Mouse (Mus musculus) testis, adult 2 months (tissue): ENCODE data around the gene Apod. TPM values are rescaled to one million over a fixed set of nuclear protein-coding genes. Genes with fewer than 3 reads are reported as not detected.

ENCODE experiments used
- H3K27ac ChIP-seq: fragments of 200-500 bp; 2 replicates; pipeline ENCODE4 v1.5.1; 2012; ENCODE audit warnings: low read depth, low read length; ENCODE audit not compliant: control insufficient read depth, insufficient read depth
- H3K27me3 ChIP-seq: fragments of 200-500 bp; 2 replicates; pipeline ENCODE4 v1.6.1; 2012; ENCODE audit warnings: mild to moderate bottlenecking, low read length, moderate library complexity; ENCODE audit not compliant: control insufficient read depth, insufficient read depth
- H3K36me3 ChIP-seq: fragments of 200-500 bp; 2 replicates; pipeline ENCODE4 v1.6.1; 2012; ENCODE audit warnings: mild to moderate bottlenecking, low read length; ENCODE audit not compliant: control insufficient read depth, insufficient read depth
- H3K4me1 ChIP-seq: fragments of 200-500 bp; 2 replicates; pipeline ENCODE4 v1.6.1; 2012; ENCODE audit warnings: low read length; ENCODE audit not compliant: control insufficient read depth, insufficient read depth
- H3K4me3 ChIP-seq: fragments of 200-500 bp; 2 replicates; pipeline ENCODE4 v1.5.1; 2012; ENCODE audit warnings: low read depth, mild to moderate bottlenecking, low read length, moderate library complexity, mixed read lengths; ENCODE audit not compliant: control insufficient read depth
- CTCF ChIP-seq: fragments of 200-500 bp; IDR thresholded peaks from 2 replicates; pipeline ENCODE4 v1.5.1; 2012; ENCODE audit warnings: low read depth, mild to moderate bottlenecking, inconsistent platforms, low read length, moderate library complexity; ENCODE audit not compliant: control insufficient read depth, insufficient read depth, insufficient replicate concordance
- POLR2A ChIP-seq: fragments of 200-500 bp; IDR thresholded peaks from 2 replicates; pipeline ENCODE4 v1.6.1; 2012; ENCODE audit warnings: low read depth, mild to moderate bottlenecking, inconsistent platforms, low read length, moderate library complexity; ENCODE audit not compliant: control insufficient read depth
- polyA plus RNA-seq: library from polyadenylated mRNA; depleted of rRNA; stranded (reverse); fragments of >200 nt; gene quantifications from 2 replicates; pipeline ENCODE4 v1.2.3, GENCODE M21; 2012

Gene Apod
- polyA plus RNA-seq, 1 experiment, result 0.46 TPM

- Histone ChIP-seq H3K4me3 (no peak overlapping the region), H3K36me3 (no peaks in the 10 kb centered on the region), H3K27me3 (no peaks in the 10 kb centered on the region), H3K4me1 (peaks cover 7% of the 10 kb centered on the region), H3K27ac (no peak overlapping the region)
- no peak for TF ChIP-seq CTCF
- TF ChIP-seq POLR2A, result no peak
Observed at GRCm38 (mm10) chr16:31299960-31300353, 14.7 kb downstream of the Apod start.

GRCm38 (mm10) chr16:31299164-31299959 lies 15.2 kb downstream of the Apod start:
- TF ChIP-seq POLR2A (no peak), CTCF (no peak)
- Histone ChIP-seq H3K27ac (no peak overlapping the region), H3K27me3 (no peaks in the 10 kb centered on the region), H3K4me3 (no peak overlapping the region), H3K4me1 (peaks cover 7% of the 10 kb centered on the region), H3K36me3 (no peaks in the 10 kb centered on the region)

- TF ChIP-seq CTCF (no peak), POLR2A (no peak)
- Histone ChIP-seq H3K4me3 (no peak overlapping the region), H3K27ac (no peak overlapping the region), H3K36me3 (no peaks in the 10 kb centered on the region), H3K27me3 (no peaks in the 10 kb centered on the region), H3K4me1 (0 out of 2 replicates have a peak, but pooled peaks cover 2% of the 10 kb centered on the region)
Observed at GRCm38 (mm10) chr16:31297113-31297512, 17.5 kb downstream of the Apod start.

- no peaks in the 10 kb centered on the region for H3K27me3 ChIP-seq
- H3K36me3 ChIP-seq, result no peaks in the 10 kb centered on the region
- H3K4me1 ChIP-seq, result no peaks in the 10 kb centered on the region
- H3K4me3 ChIP-seq, result no peak overlapping the region
- TF ChIP-seq CTCF, result no peak
- no peak for TF ChIP-seq POLR2A
- H3K27ac ChIP-seq, result no peak overlapping the region
Observed at GRCm38 (mm10) chr16:31293761-31294160, 20.8 kb downstream of the Apod start.

- Histone ChIP-seq H3K27me3 (no peaks in the 10 kb centered on the region), H3K4me1 (no peaks in the 10 kb centered on the region), H3K4me3 (no peak overlapping the region), H3K36me3 (no peaks in the 10 kb centered on the region), H3K27ac (no peak overlapping the region; the same call in 1 of the 2 replicates)
- TF ChIP-seq POLR2A (no peak), CTCF (no peak)
Observed at GRCm38 (mm10) chr16:31290751-31291365, 23.8 kb downstream of the Apod start.

- TF ChIP-seq CTCF (no peak), POLR2A (no peak)
- no peaks in the 10 kb centered on the region for H3K27me3 ChIP-seq
- no peak overlapping the region for H3K4me3 ChIP-seq
- no peaks in the 10 kb centered on the region for H3K36me3 ChIP-seq
- no peaks in the 10 kb centered on the region for H3K4me1 ChIP-seq
- H3K27ac ChIP-seq, result no peak overlapping the region; the same call in 1 of the 2 replicates
Observed at GRCm38 (mm10) chr16:31290281-31290680, 24.3 kb downstream of the Apod start.

- no peaks in the 10 kb centered on the region for H3K36me3 ChIP-seq
- no peak overlapping the region for H3K27ac ChIP-seq
- TF ChIP-seq CTCF (no peak), POLR2A (no peak)
- H3K27me3 ChIP-seq, result no peaks in the 10 kb centered on the region
- H3K4me3 ChIP-seq, result no peak overlapping the region
- no peaks in the 10 kb centered on the region for H3K4me1 ChIP-seq
Observed at GRCm38 (mm10) chr16:31287712-31288111, 26.9 kb downstream of the Apod start.
